27 mouse cellular contexts compared by ENCODE assay signal in the genomic region with DNA sequence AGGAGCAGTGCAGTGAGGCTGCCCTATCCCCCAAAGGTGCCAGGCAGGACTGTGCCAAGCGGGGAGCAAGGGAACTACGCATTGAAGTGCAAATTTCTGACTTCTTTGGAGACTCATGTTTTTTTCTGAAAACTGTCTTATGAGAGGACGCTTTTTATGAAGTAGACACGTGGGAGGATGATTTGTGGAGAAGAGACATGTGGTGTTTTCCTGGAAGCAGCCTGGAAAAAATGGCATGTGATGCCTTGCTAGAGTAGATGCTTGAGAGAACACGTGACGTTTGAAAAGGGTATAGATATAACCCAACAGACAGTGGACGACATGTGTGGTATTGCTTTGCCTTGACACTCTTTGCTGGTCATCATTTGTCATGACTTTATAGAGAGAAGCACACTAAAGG.
"Had no signal": no experiment of that assay in that cellular context is flagged by ENCODE, and none has a peak within 500 bp of the region (broad histone marks: within the 10 kb centered on the region; RNA-seq: fewer than 3 reads in every experiment).

No protein-coding gene starts in this region.

- ATAC-seq: hindbrain, embryonic 16.5 days; inflammation-experienced regulatory T-cells, adult 6 months; intestine, embryonic 15.5 days; intestine, postnatal 0 days; liver, embryonic 12.5 days had no signal

- H3K4me3 ChIP-seq: gastrocnemius, adult 2 months; heart, embryonic 10.5 days; heart, embryonic 12.5 days; hindbrain, embryonic 10.5 days; hindbrain, embryonic 12.5 days; intestine, embryonic 15.5 days; kidney, embryonic 15.5 days; limb, embryonic 13.5 days; limb, embryonic 15.5 days; liver, embryonic 12.5 days had no signal

- H3K36me3 ChIP-seq: heart, embryonic 10.5 days; heart, embryonic 12.5 days; intestine, embryonic 15.5 days; kidney, embryonic 15.5 days; limb, embryonic 15.5 days; liver, embryonic 12.5 days had no signal

- H3K9me3 ChIP-seq: heart, embryonic 10.5 days; heart, embryonic 12.5 days; hindbrain, embryonic 10.5 days; hindbrain, embryonic 12.5 days; intestine, embryonic 15.5 days; kidney, embryonic 15.5 days; limb, embryonic 13.5 days; limb, embryonic 15.5 days; liver, embryonic 12.5 days had no signal

- H3K27me3 ChIP-seq: heart, embryonic 12.5 days; hindbrain, embryonic 12.5 days; intestine, embryonic 15.5 days; kidney, embryonic 15.5 days; limb, embryonic 13.5 days; limb, embryonic 15.5 days; liver, embryonic 12.5 days had no signal

- H3K9ac ChIP-seq: heart, embryonic 12.5 days; hindbrain, embryonic 12.5 days; hindbrain, embryonic 14.5 days; intestine, embryonic 15.5 days; kidney, embryonic 15.5 days; limb, embryonic 13.5 days; limb, embryonic 15.5 days; liver, embryonic 12.5 days; liver, embryonic 14.5 days had no signal

- H3K27ac ChIP-seq: gastrocnemius, adult 2 months; heart, embryonic 10.5 days; hindbrain, embryonic 10.5 days; hindbrain, embryonic 12.5 days; hindbrain, embryonic 14.5 days; intestine, embryonic 15.5 days; kidney, embryonic 15.5 days; kidney, postnatal 0 days; limb, embryonic 13.5 days; limb, embryonic 15.5 days; liver, embryonic 12.5 days; liver, embryonic 14.5 days had no signal

- H3K4me1 ChIP-seq: hindbrain, embryonic 12.5 days; intestine, embryonic 15.5 days; kidney, embryonic 15.5 days; limb, embryonic 15.5 days; liver, embryonic 12.5 days had no signal

- DNase-seq: gastrocnemius, adult 2 months; gastrocnemius, postnatal 10 days; gastrocnemius, postnatal 25 days; heart, adult 18-20 months; heart, postnatal 10 days; heart, postnatal 4 days; kidney, adult 18-20 months; kidney, adult 8-10 months; kidney, postnatal 14 days; kidney, postnatal 36 days; layer of hippocampus, postnatal 36 days; left cerebral cortex, postnatal 4 days had no signal

- H3K4me2 ChIP-seq: heart, embryonic 12.5 days; hindbrain, embryonic 12.5 days; hindbrain, embryonic 14.5 days; intestine, embryonic 15.5 days; kidney, embryonic 15.5 days; limb, embryonic 13.5 days; limb, embryonic 15.5 days; liver, embryonic 12.5 days had no signal
